Mouse (Mus musculus) 3134 (cell line): ENCODE measurements around the gene Lrrc20.
"Not testable (repeated sequence)": the region's sequence is repeated elsewhere in the genome, so short reads cannot be mapped to it uniquely, and the experiment has no call there.

Experiments
- DNase-seq: peaks from one replicate; pipeline ENCODE4 v3.0.0-alpha.2; 2011; ENCODE audit warnings: low spot score; ENCODE audit not compliant: insufficient read length; ENCODE audit errors: extremely low read depth

The Lrrc20 gene

DNA sequence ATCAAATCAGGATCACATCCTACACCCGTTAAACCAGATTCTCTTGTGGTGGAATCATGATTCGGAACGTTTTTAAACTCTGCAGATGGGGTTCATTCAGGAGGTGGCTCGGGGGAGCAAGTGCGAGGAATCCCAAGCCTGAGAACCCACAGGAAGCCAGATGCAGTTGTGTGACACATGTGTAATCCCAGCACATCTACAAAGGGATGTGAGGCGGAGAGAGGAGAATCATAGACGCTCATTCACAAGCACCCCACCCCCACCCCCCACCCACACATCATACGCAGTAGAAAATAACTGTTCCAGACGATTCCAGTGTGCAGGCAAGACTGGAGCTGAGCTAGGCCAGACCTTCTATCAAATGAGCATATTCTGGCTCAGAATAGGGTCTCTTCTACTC, 87.9 kb downstream of the Lrrc20 start:
- no peak for DNase-seq

DNA sequence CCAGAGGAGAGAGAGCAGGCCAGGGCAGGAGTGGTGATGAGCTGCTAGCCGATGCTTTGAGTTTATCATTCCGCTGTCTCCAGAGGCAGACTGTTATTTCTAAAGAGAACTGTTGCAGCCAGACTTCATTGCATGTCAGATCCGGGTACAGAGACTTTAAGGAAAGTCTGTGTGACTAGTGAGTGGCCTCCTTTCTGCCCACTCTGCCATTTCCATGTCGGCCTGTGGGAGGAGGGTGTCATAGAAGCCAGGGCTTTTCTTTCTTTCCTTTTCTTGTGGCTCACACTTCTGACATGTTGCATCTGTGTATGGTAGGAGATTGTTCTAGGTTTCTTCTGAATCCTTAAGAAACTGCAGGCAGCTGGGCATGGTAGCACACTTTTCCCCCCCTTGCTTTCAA, 88.8 kb downstream of the Lrrc20 start:
- DNase-seq = no peak

DNA sequence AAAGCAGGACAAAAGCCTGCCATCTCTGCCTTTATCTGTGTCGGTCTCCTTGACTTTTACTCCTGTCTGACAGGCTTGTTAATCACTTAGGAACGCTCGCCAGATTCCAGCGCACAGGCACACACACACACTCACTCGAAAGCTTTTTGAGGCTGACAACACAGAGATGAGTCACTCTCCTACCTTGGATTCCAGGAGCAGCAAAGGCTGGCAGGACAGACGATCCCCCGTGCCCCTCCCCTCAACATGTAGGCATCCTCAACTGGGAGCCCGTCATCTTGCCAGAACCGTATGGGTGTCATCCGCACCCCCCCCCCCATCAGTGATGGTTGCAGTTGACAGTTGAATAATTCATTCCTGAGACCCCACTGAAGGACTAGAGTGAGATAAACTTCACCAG, 94.6 kb downstream of the Lrrc20 start:
- peak; percentile 63 for DNase-seq

- no peak for DNase-seq
Observed at GRCm38 (mm10) chr10:61572126-61572525, 96.5 kb downstream of the Lrrc20 start.

GRCm38 (mm10) chr10:61576120-61576767, 100.6 kb downstream of the Lrrc20 start:
- DNase-seq = no peak

- DNase-seq = no peak
Observed at GRCm38 (mm10) chr10:61587241-61587849, 111.7 kb downstream of the Lrrc20 start.

DNA sequence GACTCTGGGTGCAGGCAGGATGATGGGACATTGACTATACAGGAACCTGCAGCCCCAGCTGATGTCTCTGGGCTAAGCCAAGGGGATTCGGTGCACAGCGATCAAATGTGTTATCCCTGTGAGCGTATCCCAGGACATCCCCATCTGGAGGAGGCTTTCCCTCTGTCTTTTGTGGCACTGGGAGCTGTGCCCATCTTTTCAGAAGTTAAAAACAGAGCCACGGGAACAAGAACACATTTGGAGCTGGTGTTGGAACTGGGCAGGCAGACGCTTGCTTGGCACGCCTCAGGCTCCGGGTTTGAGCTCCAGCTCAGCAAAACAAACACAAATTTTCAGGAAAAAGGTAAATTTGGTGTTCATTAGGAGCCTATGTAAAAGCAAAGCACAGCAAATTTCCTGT, 122.4 kb downstream of the Lrrc20 start:
- no peak for DNase-seq

DNA sequence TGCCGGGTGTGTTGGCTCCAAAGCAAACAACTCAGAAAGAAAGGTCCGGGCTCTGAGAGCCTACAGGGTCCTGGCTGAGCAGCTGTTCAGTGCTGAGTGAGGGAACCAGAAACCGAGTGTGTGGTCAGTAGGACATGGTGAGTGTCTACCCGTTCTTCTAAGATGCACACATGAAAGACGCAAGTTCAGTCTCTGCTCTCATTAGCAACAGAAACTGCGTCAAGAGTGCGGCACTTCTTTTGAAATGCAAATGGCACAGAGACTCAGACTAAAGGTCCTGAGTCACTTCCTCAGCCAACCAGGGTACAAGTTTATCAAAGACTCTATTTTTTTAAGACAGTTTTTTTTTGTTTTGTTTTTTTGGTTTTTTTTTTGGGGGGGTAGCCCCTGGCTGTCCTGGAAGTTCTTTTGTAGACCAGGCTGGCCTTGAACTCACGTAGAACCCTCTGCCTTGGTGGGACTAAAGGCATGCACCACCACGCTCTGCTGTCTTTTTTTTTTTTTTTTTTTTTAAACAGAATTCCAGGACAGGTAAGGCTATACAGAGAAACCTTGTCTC, 124.0 kb downstream of the Lrrc20 start:
- DNase-seq = no peak

GRCm38 (mm10) chr10:61602283-61603033, 126.9 kb downstream of the Lrrc20 start:
- peak; percentile 21 for DNase-seq

DNA sequence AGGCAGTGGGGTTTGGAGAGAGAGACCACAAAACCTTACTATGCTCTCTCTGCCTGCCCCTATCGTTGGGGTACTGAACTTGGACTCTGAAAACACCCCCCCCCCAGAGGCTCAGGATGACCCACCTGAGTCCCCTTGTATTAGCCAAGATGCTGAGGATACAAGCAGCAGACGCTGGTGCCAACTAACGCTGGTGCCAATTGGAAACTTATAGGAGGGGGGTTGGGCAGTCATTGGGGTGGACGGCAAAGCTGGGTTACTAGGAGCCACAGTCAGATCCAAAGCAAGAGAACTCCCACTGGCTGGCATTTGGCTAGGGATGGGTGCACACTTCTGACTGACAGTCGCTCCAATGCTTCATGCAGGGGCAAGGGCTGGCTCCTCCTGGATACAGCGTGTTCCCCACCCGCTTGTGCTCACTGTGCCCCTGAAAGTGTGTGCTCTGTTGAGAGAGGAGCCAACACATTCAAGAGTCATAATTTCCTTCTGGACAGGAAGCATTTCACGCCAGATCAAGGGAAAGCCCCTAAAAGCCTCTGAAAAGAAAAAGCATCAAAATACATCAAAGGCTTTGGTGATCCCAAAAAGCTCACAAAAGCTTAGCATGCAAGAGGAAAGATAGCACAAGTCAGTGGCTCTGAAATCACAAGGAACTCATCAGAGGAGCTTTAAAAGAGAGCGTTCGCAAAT, 128.9 kb downstream of the Lrrc20 start:
- DNase-seq = no peak

DNA sequence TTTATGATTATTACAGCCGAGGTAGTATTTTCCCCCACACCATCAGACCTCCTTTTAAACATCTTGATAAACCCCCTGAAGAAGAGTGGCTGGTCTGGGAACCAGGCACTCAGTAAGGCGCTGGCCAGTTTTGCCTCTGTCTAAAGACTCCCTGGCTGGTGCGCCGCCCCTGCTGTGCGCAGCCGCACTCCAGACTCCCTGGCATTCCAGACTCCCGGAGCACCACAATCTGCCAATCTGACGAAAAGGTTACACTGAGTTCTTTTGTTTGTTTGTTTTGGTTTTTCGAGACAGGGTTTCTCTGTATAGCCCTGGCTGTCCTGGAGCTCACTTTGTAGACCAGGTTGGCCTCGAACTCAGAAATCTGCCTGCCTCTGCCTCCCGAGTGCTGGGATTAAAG, 129.8 kb downstream of the Lrrc20 start:
- DNase-seq = not testable (repeated sequence)

GRCm38 (mm10) chr10:61605851-61606250, 130.2 kb downstream of the Lrrc20 start:
- DNase-seq = no peak

GRCm38 (mm10) chr10:61608233-61608632, 132.6 kb downstream of the Lrrc20 start:
- DNase-seq = no peak

DNA sequence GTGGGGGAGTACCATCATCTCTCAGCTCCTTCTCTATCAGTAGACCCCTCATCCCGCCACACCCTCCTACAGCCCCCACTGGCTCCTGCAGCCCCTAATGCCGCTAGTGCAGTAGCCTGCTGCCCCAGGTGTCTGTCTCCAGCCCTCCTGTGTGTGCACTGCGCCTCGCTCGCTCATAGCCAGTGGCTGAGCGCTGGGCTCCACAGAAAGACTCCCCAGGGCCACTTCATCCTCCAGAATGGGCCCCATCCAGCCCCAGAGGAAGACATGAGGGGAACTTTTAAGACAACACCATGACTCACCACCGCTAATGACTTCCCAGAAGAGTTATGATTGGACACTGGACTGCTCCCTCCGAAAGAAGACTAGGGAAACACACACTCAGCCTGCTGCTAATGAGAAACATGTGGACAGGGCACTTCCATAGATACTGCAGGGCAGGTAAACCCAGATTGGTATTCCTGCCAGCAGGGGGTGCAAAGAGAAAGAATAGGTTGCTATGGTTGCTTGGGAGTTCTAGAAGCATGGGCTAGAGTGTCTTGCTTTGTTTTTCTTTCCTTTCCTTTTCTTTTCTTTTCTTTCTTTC, 135.1 kb downstream of the Lrrc20 start:
- no peak for DNase-seq

- DNase-seq = no peak
Observed at GRCm38 (mm10) chr10:61614311-61614710, 138.7 kb downstream of the Lrrc20 start.

DNA sequence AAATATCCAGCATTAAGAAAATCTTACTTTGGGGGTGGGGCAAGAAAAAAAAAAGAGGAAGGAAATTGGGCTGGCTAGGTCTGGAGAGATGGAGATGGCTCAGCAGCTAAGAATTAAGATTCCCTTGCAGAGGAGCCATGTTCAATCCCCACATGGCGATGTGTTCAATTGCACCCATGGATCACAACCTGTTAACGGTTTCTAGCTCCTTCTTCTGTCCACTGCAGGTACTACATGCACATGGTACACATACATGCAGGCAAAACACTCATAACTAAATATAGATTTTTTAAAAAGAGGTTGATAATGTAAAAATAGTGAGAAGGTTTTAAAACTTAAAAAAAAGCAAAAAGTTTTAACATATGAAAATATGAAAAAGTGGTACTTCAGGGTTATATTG, 142.9 kb downstream of the Lrrc20 start:
- DNase-seq = no peak

DNA sequence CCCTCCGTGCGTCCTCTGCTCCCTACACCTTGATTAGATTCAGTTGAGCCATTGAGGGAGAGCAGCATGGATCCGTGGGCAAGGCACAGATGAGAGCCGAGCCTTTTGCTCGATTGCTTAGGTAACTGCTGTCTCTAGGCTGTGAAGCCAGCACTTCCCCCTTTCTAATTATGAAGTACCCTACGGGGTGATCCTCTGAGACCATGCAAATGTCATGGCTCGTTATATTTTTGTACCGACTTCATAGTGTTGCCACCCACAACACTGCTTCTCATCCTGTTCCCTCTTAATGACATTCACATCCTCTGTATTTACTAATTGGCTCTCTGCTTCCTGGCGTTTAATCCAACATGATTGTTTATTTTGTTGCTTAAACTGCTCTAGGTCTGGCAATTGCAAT, 146.1 kb downstream of the Lrrc20 start:
- DNase-seq = no peak

DNA sequence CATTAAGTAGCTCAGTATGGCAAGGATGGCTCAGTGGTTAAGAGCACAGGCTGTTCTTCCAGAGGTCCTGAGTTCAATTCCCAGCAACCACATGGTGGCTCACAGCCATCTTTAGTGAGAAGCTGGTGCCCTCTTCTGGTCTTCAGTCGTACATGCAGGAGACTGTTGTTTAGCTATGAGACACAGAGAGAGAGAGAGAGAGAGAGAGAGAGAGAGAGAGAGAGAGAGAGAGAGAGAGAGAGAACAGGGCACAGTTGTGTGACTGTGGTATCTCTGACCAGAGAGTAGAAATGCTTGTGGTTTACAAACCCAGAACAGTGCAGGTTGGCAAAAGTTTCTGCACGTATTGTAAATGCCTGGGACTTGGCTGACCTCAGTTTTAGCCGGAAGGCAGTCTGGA, 148.3 kb downstream of the Lrrc20 start:
- DNase-seq = not testable (repeated sequence)

GRCm38 (mm10) chr10:61624771-61625170, 149.2 kb downstream of the Lrrc20 start:
- DNase-seq = no peak

GRCm38 (mm10) chr10:61625381-61626257, 150.0 kb downstream of the Lrrc20 start:
- no peak for DNase-seq
